Mouse (Mus musculus) embryonic facial prominence, embryonic 14.5 days (tissue): ENCODE results near the gene 4931417E11Rik. TPM values are rescaled to one million over a fixed set of nuclear protein-coding genes. Genes with fewer than 3 reads are reported as not detected.
A peak's percentile ranks its signal among the peaks of the same experiment; 100 is the strongest.

Source experiments
- ATAC-seq: fragments of 200-750 bp; cut with Nextera tagmentation; 2 replicates; pipeline ENCODE4 v1.8.0; 2017; ENCODE audit warnings: low read depth, moderate number of reproducible peaks, moderate TSS enrichment
- DNase-seq: peaks from one replicate; pipeline ENCODE4 v3.0.0-alpha.2; 2015; ENCODE audit warnings: low spot score
- H3K27ac ChIP-seq: fragments of 300-500 bp; sonication (generic); replicated peaks from 2 replicates; pipeline ENCODE4 v1.5.1; 2014; ENCODE audit warnings: low read depth, mild to moderate bottlenecking, low read length, moderate library complexity
- H3K27me3 ChIP-seq: fragments of 300-500 bp; sonication (generic); replicated peaks from 2 replicates; pipeline ENCODE4 v1.6.1; 2014; ENCODE audit warnings: low read length; ENCODE audit not compliant: control insufficient read depth, insufficient read depth
- H3K36me3 ChIP-seq: fragments of 300-500 bp; sonication (generic); 2 replicates; pipeline ENCODE4 v1.6.1; 2014; ENCODE audit warnings: low read length, mixed read lengths; ENCODE audit not compliant: control insufficient read depth, insufficient read depth
- H3K4me1 ChIP-seq: fragments of 300-500 bp; sonication (generic); 2 replicates; pipeline ENCODE4 v1.6.1; 2014; ENCODE audit warnings: antibody characterized with exemption, low read length; ENCODE audit not compliant: control insufficient read depth, insufficient read depth
- H3K4me2 ChIP-seq: fragments of 300-500 bp; sonication (generic); 2 replicates; pipeline ENCODE4 v1.6.1; 2014; ENCODE audit warnings: low read depth, mild to moderate bottlenecking, low read length, moderate library complexity, mixed read lengths
- H3K4me3 ChIP-seq: fragments of 300-500 bp; sonication (generic); 2 replicates; pipeline ENCODE4 v1.5.1; 2014; ENCODE audit warnings: low read depth, mild to moderate bottlenecking, low read length
- H3K9ac ChIP-seq: fragments of 300-500 bp; sonication (generic); 2 replicates; pipeline ENCODE4 v1.6.1; 2014; ENCODE audit warnings: low read depth, mild to moderate bottlenecking, low read length, moderate library complexity, mixed read lengths
- H3K9me3 ChIP-seq: fragments of 300-500 bp; sonication (generic); 2 replicates; pipeline ENCODE4 v1.6.1; 2016; ENCODE audit warnings: low read length; ENCODE audit not compliant: control insufficient read depth
- WGBS: fragments of 180-500 bp; shearing (Covaris S2); extraction: QIAGEN DNeasy Blood & Tissue Kit; methylation state at CpG from one replicate; pipeline ENCODE4 v1.1.7; 2014; 5-methylcytosine and 5-hydroxymethylcytosine counted together
- polyA plus RNA-seq: library from polyadenylated mRNA; unstranded; fragments of >200 nt; fragmentation: Nextera tagmentation; extraction: Ambion mirVana; gene quantifications from 2 replicates; pipeline ENCODE4 v1.2.1, GENCODE M21; 2014

Gene 4931417E11Rik
- polyA plus RNA-seq, 1 experiment from 2014 or later = not detected

DNA sequence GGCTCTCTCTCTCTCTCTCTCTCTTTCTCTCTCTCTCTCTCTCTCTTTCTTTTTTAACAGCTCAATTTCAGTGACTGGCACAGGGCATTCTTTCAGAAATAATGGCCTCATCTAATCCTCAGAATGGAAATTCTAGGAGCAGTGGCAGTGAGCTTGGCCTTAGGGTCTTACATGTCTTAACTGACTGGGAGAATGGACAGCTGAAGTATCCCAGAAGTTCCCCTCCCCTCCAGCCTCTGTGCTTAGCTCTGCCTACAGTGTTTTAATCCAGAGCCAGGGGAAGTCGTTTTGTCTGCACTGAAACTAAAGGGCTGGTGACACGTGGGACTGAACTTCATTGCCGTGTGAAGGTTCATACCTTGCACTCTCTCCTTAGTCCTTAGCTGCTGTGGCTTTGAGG, 35.6 kb downstream of the 4931417E11Rik start:
- Histone ChIP-seq H3K9ac (no peak overlapping the region), H3K4me2 (no peak overlapping the region), H3K27ac (no peak overlapping the region), H3K4me1 (no peaks in the 10 kb centered on the region), H3K9me3 (no peaks in the 10 kb centered on the region), H3K27me3 (no peaks in the 10 kb centered on the region), H3K4me3 (no peak overlapping the region), H3K36me3 (no peaks in the 10 kb centered on the region)
- ATAC-seq (no peak), DNase-seq (no peak)
- 21% methylated on average over 3 of the region's 3 CpGs for WGBS

DNA sequence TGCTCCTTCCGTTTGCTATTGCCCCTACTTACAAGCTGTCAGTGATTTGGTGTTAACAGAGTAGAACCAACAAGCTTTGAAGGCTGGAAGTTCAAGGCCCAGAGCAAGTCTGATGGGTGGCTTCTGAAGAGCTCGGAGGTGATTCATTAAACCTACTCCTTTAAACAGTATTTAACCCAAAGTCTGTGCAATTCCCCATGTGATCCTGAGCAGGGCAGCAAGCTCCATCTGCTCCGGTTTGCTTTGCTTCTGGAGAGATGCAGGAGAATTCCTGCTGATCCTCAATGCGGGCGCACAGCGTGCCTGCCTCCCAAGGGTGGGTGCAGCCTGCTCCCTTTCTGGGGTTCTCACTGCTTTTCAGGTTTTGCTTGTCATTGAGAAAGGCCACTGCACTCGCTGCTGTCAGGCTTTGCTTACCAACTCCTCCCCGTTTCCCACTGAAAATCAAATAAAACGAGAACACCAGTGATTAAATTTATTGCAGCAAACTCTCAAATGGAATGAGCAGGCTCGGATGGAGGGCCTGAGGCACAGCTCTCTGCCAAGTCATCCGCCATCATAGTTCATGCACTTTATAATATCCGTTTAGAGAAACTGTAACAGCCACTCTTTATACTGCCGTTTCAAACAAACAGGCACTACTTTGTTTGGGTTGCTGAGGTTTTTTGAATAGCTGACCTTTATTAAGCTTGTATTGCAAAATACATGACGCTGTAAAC, 40.7 kb downstream of the 4931417E11Rik start:
- peaks cover 6% of the 10 kb centered on the region; the same call in 1 of the 2 replicates for H3K4me1 ChIP-seq
- H3K27me3 ChIP-seq = no peaks in the 10 kb centered on the region
- H3K36me3 ChIP-seq = no peaks in the 10 kb centered on the region
- peak overlapping the region; percentile 36 for H3K4me2 ChIP-seq
- H3K27ac ChIP-seq = no peak overlapping the region
- DNase-seq (peak; percentile 28), ATAC-seq (peak; percentile 78)
- 30% methylated on average over 14 of the region's 14 CpGs for WGBS
- no peak overlapping the region for H3K9ac ChIP-seq
- H3K4me3 ChIP-seq = no peak overlapping the region
- H3K9me3 ChIP-seq = no peaks in the 10 kb centered on the region

GRCm38 (mm10) chr6:73427273-73427812, 42.1 kb downstream of the 4931417E11Rik start:
- no peaks in the 10 kb centered on the region for H3K9me3 ChIP-seq
- WGBS = 17% methylated on average over 1 of the region's 1 CpGs
- DNase-seq (peak; percentile 11), ATAC-seq (no peak)
- no peak overlapping the region for H3K27ac ChIP-seq
- no peak overlapping the region for H3K9ac ChIP-seq
- H3K27me3 ChIP-seq = no peaks in the 10 kb centered on the region
- H3K36me3 ChIP-seq = no peaks in the 10 kb centered on the region
- no peak overlapping the region for H3K4me3 ChIP-seq
- no peak overlapping the region for H3K4me2 ChIP-seq
- H3K4me1 ChIP-seq = peaks cover 6% of the 10 kb centered on the region; the same call in 1 of the 2 replicates

Other genes starting within 250 kb of the 4931417E11Rik start
- gene Dnah6, start 248.0 kb downstream of the 4931417E11Rik start, polyA plus RNA-seq = 0.07 and 0.42 TPM in 2 replicates
- gene Suclg1, start 221.3 kb downstream of the 4931417E11Rik start, polyA plus RNA-seq = 167 and 173 TPM in 2 replicates